Mouse (Mus musculus) erythroblast, embryonic 14.5 days (primary cell): ENCODE measurements around the gene Lrpprc.

Experiments
- GATA1 ChIP-seq: IDR thresholded peaks from 2 replicates; pipeline ENCODE4 v1.6.1; 2012; ENCODE audit warnings: low read length, inconsistent platforms, mixed read lengths
- TAL1 ChIP-seq: IDR thresholded peaks from 3 replicates; pipeline ENCODE4 v1.6.1; 2012; ENCODE audit warnings: low read length, inconsistent platforms, mixed read lengths

GRCm38 (mm10) chr17:84814905-84815304 lies 24.3 kb upstream of the Lrpprc start:
- no peak for TF ChIP-seq TAL1
- no peak for TF ChIP-seq GATA1
